Mouse (Mus musculus): Measurements from ENCODE around the gene BC030500.

The BC030500 gene

DNA sequence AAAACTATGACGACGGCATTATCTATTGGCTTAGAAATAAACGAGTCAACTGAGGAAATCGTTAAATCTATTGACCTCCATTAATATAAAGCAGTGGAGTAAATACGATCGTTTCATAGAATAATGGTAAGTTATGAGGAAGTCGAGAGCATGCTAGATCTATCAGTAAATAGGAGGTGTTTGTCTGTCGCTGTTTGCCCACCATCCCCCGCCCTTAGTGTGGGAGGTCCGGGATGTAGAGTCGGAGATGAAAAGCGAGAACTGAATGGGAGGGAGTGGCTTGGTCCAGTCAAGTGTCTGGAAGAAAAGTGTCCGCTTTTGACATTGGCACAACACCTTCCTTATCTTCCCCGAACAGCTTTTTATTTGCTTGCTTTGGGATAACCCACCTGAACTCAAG is at the start of gene BC030500:
TSS of gene BC030500 (plus strand) at position 79 of the 400 bp plus-strand sequence.
- DNase-seq (ENCODE audit: low spot score) = no peak

DNA sequence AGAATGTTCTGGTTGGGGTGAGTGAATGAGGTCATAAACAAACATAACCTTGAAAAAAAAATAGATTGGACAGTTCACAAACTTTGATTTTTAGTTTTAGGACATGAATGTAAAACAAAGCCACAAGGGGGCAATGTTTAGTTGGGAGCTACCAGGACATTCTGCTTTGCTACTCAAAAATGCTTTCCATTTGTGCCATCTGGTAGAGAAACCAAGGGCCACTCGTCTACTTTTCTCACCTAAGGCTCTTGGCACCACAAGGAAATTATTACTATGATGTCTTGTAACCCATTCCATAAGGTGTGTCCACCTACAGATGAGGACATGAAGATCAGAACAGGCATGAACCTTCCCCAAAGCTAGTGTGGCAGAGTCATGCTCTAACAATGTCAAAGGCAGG is 25.1 kb upstream of the BC030500 start:
- no peak for DNase-seq (ENCODE audit: low spot score)

DNA sequence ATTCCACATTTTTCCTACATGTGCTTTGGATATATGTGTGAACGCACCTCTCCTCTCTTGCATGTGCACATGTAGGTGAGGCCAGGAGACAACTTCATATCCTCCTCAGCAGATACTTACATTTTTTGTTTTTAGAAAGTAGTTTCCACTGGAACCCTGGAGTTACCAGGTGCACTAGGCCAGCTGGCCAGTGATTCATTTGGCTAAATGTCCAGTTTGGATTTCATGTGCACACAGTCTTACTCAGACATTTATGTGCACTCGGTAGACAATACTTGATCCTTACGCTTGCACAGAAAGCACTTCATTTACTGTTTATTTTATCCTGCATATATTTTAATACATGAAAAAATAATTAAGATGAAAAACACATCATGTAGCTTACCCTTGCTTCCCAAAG is 21.0 kb upstream of the BC030500 start:
- no peak for DNase-seq (ENCODE audit: low spot score)

DNA sequence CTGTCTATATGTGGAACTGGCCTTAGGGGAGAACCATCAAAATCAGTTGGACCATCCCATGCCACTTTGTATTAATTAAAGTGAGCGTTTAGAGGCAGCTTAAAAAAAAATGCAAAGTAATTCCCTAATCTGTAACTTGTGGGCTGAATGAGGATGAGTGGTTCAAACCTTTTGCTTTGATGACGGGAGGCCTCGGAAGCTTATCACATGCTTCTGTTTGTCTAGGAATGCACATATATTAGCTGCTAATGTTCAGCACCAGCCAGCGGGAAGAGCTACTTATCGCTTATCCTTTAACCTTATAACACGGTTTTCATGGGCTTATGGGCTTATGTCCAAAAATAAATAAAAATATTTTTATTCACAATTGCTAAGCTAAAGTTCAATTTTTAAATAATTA is 15.6 kb upstream of the BC030500 start:
- DNase-seq (ENCODE audit: low spot score) = no peak

DNA sequence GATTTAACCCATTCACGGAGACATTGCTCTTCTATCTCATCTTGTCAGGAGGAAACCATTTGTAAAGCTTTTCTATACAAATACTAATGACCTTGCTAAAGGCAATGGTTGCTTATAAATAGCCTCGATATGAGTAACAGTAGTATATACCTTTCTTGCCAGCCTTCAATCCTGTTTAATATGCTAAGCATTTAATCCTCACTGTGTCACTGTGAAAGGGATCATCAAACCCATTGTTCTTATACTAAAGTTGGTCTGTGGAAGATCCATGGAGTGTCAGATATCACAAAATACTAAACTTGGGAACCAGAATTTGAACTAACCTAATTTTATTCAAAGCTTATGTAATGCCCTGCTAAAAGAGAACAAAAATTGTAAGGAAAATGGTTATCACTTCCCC is 7.1 kb upstream of the BC030500 start:
- DNase-seq (ENCODE audit: low spot score) = no peak

DNA sequence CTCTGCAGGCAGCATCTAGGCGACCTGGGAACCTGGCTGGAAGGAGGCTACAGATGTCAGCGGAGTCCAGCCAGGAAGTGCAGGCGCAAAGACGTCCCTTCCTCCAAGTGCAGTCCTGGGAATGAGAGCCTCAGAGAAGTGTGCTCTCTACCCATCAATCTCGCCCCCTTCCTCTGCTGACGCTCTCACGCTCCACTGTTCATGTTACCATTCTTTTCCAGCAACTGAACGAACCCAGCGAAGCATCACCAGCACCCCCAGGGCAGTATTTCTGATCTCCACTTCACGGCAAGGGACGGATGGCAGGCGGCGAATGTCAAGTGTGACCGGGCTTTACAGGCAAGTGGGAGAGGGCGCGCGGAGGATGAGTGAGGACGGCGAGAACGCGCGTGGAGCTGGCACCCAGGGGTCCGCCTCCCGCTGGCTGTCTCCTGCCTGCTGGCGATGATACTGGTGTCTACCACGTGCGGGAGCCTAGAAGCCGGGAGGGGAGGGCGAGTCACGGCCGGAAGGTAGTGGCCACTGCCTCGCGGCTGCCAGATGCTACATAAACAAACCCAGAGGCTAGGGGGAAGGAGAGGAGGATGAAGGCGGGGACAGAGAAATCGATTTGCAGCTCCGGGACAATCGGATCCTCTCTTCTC is 763 bp downstream of the BC030500 start, which contains the start of gene Galntl6:
TSS of gene Galntl6 (minus strand) at position 445 of the 644 bp plus-strand sequence.
- no peak for DNase-seq (ENCODE audit: low spot score)

DNA sequence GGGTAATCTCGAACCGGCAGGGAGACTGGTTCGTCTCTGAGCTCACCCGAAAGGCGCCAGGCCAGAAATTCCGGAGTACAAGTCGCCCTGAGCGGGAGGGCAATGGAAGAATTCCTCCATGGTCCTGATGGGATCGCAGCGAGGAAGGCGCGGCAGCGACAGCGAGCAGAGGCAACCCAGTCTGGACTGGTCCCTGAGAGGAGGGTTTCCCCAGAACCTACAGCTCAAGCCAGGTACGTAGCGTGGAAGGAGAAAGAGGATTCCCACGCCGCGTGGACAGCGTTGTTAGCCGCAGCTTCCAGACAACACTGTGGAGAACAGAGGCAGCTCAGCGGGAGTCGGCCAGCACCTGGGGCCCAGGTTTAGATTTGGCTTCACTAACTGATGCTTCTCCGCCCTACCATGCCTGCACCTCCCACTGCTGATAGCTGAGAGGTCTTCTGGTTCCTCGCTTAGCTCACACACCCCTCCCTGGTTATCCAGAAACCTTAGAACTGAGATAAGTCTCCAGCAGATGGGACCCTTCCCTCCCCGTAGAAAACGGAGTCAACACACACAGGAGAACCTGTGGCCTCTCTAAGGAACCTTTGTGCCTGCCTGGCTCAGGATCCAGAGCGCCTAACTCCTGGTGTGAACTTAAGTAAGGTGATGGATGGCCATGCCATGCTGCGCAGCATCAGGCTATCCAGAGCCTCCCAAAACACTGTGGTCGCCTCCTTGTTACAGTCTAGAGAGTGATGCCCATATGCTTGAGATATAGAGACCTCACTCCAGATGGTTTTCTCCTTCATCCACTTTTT is 1.5 kb downstream of the BC030500 start:
- DNase-seq (ENCODE audit: low spot score) = no peak

DNA sequence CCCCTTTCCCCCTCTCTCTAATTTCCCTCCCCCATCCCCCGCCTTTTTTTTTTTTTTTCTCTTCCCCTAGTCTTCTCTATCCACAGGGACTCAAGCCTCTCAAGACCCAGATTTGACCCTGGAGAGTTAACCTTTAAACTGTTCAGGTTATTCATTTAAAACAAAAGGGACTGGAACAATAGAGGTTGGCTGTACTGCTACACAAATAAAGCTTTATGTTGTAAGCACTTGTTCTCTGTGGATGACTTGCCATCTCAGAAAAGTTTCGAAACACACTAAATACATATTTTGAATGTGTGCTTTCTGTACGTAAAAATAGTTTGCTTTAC is 2.0 kb downstream of the BC030500 start:
- DNase-seq (ENCODE audit: low spot score) = no peak

DNA sequence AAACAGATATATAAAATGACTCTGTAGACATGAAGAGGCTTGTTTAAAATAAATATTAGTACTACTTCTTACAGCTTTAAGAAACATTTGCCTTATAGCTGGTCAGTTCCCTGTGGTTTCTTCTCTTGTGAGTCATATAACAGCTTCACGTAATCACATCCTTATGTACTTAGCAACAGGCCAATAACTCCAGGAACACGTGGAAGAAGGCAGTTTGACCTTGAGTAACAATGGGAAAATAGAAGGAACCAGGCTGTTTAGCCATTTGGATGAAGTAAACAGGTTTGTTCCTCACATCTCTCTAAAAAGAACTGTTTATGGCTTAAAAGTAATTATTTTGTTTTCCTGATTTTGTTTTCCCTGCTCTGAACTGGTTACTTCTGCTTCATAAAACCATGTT is 3.6 kb downstream of the BC030500 start:
- DNase-seq (ENCODE audit: low spot score) = no peak

DNA sequence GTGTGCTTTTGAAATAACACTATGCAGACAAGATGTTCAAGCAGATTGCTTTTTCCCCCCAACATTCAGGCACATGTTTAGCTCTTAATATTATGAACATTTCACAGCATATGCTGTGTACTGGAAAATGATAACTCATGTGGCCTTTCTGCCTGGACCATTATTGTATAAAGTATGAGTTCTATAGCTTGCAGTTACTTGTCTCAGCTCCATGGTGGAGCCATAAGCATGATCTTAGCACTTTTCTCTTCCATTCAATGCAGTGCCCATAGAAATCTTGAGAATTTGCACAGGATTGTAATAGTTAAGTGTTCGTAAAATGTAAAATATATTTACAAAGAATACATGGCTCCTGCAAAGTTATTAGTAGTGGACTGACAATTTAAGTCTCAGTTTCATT is 19.5 kb downstream of the BC030500 start:
- no peak for DNase-seq (ENCODE audit: low spot score)

DNA sequence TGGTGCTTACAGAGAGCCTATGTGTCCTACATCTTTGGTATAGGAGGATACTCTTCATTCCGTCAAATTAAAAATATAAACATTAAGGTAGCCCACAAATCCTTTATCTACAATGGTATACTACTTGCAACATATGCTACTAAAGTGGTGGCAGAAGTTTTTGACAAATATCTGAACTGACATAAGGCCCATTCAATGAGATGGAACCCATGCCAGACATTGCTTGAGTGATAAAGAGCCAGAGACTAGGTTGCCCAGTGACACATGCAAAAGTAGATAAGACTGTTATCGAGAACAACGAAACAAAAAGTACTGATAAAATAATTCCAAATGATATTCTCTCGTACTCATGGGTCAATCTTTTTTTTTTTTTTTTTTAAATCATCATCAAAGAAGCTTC is 32.2 kb downstream of the BC030500 start:
- DNase-seq (ENCODE audit: low spot score) = no peak

DNA sequence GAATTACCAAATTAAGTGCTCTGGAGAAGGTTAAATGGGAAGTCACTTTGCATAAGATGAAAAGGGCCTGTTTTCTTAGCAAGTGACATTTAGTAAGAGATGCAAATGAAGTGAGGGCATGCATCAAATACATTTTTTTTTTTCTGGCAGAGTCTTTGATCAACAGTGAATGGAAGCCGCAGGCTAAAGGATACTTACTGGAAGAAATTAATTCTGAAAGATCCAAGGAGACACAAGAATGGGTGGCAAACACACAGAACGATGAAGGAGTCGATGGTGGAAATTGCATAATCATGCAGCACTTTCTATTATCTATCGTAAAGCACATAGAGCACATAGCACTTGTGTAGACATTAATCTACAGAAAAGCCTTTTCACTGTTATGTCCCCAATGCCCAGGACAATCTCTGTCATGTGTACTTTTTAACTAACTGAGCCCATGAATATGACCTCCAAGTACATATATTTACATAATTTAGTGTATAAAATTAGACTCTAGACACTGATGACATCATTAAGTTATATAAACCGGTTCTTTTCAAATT is 45.7 kb downstream of the BC030500 start:
- DNase-seq (ENCODE audit: low spot score) = no peak

All from T-cell, adult 2 months (primary cell).